Mouse (Mus musculus): ENCODE measurements at regions not wholly inside any gene's neighbourhood (a gene's known extent, or its start where the extent isn't known, plus 50 kb on each side); places are given as distances from the start of the nearest gene placed in this dataset.
"Not testable (repeated sequence)": the region's sequence is repeated elsewhere in the genome, so short reads cannot be mapped to it uniquely, and the experiment has no call there.

DNA sequence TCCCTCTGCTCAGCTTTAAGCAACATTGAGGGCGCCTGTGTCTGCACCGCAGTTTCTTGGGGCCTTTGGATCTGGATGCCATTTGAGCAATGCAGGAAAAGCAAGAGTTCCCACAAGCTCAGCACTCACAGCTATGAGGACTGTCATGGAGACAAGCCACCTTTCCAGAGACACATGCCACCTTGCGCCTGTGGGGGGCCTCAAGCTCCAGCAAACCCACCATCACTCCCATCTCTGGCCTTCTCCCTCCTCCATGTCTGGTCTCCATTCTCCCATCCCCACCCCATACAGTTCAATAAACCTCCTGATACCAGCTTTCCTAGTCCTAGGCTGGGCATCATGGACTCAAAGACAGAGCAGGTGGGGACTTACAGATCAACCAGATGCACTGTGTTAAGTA lies 97.8 kb downstream of the Wdr11 start:
- DNase-seq, result no peak

DNA sequence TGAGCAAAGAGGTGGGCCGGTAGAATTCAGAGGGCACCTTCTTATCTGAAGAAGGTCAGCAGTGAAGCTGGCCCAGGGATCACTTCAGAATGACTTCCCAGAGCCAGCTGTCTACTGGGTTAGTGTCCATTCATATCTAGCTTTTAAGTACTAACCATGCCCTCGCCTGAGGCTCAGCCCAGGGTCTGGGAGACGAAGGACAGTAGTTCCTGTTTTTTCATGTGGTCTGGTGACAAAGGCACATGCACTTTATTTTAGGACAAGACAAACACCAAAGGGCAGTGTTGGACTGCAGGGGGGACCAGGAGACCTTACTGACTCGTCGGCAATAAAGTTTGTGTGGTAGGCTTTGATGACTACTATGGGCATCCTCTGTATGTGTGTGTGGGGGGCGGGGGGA lies 99.2 kb downstream of the Wdr11 start:
- no peak for DNase-seq

DNA sequence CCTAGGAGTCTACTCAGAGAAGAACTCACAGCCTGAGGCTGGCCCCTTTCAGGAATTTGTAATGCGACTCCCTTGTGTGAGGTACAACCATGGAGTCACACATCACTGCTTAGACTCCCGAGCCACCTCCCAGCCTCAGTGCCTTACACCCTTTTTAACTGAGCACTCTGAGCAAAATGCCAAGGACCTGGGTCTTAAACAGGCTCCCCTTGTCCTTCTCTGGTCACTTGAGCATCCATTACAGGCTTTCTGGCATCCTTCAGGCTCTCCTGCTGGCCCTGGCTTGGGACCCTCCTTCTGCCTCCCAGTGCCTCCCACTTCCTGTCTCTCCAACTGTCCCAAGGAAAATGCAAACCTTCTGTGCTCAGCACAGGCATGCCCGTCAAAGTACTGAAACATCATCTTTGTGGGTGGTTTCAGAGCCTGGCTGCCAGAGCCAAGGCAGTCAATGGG lies 100.0 kb downstream of the Wdr11 start:
- DNase-seq, result no peak

DNA sequence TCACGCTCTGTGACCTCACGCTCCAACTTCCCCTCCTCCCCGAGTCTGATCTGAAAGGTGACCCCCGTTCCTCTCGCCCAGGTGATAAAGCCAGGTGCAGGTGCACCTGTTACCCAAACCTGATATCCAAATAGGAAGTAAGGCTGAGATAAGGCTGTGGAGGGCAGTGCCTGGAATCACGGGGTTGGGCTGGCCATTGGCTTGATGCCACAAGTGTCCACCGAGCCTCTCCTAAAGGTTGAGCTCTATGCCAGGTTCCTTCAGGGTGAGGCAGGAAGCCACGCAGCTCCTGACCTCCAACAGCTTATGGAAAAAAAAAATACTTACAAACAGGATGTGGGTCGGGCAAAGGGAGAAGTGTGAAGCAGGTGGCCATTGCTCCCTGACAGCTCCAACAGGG lies 102.0 kb downstream of the Wdr11 start:
- no peak for DNase-seq

DNA sequence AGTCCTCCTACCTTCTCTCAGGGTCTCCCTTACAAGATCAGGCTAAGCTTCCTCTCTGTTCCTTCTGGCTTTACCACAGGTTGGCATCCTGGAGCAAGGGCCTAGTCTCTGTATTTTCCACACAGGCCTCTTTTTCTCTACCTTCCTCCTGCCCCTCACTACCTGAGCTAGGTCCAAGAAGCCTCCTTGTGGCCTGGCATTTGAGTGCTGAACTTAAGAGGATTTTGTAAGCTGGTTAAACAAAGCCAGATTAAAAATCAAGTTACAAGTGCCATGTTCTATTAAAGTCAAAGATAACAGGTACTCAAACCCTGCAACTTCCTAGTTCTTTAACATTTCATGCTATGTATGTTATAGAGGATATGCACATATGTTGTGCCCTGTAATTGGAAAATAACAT lies 102.5 kb downstream of the Wdr11 start:
- DNase-seq, result no peak

DNA sequence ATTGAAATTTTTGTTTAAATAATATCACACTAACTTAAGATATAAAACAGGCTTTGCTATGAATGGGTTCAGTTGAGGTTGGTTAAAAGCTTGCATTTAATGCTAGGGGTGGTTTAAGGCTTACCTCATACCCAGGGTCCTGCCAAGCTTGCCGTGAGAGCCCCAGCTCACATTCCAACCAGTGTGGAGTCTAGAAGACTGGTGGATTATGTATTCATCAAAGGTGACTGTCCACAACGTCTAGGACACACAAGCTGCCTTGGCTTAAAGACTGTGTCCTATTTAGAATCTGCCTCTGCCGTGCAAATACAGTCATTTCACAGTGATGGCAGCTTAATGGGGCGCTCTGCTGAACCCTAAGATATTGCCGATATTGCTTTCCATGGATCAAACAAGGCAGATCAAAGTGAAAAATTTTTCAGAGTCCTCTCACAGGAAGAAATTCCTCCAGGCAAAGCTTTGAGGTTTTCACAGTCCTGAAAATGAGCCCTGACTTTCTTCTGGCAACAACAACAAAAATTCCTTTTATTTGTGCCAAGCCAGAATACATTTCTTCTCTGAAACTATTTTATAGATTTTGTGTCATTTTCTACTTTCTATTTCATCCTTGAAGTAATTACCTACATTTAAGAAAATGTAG lies 108.4 kb downstream of the Wdr11 start:
- DNase-seq, result no peak

DNA sequence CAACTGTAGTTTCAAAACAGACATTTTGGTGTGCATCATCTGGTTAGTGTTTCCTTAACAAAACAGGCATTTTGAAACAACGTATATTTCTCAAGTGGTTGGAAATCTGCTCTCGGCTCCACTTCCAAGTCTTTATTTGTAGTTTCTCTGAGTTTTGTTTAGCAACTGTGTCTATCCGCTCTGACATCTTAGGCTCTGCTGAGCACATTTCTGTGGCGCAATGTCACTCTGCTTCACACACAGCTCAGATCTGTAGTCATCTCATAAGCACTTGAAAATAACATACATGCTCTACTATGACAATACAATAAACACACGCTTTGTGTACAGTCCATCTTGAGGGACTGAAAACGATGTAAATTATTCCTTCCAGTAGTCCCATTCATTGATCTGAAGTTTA lies 135.9 kb downstream of the Wdr11 start:
- DNase-seq, result no peak

DNA sequence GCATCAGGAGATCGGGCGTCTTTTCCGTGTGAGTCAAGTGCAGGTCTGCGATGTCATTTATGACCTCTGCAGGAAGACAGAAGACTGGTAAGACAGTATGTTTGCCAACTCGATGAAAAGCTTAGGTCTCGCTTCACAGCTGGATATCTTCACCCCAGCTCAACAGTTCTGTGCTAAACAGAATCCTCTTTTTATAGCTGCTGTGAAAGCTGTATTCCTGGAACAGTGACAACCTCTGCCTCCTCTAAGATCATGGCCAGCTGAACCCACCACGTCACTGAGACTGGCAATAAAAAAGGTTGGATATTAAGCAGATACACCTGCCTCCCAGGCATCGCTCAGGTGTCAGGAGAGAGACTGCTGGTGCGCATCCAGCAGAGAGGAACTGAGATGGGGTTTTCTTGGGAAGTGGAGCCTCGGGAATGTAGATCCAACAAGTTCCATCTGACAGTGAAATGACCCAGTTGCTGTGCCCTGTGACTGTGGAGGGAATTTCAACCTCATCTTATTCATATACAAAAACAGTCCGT lies 138.1 kb downstream of the Wdr11 start:
- DNase-seq, result no peak

DNA sequence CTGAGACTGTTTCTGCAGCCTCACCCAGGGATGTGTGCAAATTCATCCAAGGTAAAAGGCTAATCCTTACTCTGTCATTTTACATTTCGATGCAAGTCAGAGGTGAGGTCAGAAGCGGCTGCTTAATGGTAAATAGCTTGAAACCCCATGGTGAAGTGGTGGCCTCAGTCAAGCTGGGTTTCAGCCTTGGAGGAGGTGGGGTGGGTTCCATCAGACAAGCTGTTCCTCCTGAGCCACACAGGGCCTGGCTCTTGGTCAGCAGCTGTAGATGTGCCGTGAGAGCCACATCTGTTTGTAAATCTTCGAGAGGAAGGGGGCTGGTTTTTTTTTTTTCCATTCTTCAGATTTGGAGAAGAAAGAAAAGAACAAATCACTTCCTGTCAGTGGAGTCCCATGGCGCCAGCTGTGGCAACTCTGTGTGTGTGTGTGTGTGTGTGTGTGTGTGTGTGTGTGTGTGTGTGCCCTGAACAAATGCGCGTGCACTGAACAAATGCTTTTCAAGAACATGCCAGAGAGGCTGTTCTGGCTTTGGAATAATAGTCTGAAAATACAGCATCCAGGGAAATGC lies 139.2 kb downstream of the Wdr11 start:
- no peak for DNase-seq

DNA sequence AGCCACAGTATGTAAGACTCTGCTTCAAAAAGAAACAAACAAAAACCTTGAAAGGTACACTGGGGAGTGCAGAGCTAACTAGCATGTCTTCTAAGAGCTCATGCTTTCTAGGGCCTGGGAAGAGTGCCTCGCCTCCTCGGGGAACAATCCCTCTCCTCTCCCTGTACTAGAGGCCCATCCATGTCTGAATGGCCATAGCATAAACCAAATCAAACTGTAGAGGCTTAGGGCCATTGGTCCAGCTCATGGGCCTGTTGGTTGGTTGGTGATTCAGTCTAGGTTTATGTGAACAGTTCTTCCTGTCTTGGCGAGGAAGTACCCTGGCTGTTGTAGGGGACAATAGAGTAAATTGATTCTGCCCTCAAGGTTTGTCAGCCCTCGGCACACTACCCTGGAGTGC lies 151.0 kb downstream of the Wdr11 start:
- DNase-seq, result no peak

DNA sequence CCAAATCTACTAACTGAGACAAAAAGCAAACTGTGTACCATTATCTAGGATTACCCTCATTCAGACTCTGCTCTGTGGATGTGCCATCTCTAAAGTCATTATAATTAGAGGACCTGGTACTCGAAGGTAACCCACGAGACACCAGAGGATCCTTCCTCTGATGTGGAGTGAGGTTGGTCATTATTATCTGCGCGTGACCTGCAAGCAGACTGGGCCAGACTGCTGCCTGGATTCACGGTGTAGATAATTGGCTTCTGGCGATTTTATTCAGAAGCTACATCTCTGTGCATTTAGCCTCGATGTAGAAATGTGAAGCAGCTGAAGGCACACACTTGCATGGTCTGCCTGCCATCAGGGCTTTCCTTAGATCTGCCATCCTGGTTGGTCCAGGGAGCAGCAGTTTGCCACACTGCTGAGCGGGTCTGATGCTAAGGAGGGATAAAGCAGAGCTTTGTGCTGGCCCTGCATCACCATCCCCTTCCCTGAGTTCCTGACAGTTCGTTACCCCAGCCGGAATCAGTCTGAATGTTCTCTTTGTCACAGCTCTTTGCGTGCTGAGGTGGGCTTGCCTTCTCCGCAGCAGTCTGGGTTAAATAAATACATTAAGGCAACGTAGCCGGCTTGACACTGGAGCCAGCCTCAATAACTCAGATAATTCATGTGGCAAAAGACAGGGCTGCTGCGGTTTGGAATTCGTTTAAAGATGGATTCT lies 152.4 kb downstream of the Wdr11 start:
- no peak for DNase-seq

DNA sequence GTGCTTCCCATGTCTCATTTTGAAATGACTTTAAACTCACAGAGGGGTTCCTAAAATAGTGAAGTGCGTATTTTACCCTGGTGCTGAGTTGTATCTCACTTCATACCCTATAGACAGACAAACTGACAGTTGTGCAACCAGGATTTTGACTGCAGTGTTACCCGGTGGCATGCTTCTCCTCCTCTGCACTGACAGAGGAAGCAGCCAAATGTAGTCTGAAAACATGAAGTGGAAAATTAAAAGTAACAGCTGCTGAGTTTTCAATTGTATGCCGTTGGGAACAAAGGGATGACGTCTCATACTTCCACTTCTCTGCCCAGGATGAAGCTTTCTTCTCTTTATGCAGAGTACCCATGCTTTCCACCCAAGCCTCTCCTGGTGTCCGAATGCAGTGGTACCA lies 155.0 kb downstream of the Wdr11 start:
- DNase-seq, result no peak

DNA sequence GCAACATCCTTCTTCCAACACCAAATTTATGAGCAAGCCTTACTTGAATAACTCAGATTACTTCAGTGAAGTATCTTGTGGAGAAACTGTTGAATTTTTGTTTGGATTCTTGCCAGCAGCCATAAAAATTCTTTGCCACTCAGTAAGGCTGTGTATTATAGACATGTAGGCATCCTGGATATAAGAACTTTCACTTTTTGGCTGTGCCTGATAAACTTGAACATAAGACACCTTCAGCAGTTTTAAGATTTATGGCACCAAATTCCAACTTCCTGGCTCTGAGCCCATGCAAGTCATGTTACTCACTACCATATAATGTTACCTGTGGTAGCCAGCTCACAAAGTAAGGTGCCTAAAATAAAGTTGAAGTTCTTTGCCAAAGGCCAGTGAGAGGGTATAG lies 159.3 kb downstream of the Wdr11 start:
- no peak for DNase-seq

DNA sequence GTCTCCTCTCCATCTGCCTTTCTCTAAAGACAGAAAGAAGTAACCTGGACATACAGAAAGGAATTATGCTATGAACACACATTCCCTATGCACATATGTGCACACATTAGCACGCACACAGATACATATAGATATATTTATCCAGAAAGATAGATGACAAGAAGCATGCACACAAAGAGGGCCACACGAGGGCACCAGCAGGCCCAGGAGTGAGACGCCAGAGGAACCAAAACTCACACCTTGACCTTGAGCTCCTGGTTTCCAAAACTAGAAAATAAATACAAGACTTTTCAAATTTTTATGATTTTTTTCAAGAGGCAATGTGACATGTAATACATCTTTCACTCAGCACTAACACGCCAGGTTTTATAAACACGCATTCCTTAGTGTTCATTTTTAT lies 163.1 kb downstream of the Wdr11 start:
- DNase-seq, result peak in 1 of 2 experiments; percentile 41

DNA sequence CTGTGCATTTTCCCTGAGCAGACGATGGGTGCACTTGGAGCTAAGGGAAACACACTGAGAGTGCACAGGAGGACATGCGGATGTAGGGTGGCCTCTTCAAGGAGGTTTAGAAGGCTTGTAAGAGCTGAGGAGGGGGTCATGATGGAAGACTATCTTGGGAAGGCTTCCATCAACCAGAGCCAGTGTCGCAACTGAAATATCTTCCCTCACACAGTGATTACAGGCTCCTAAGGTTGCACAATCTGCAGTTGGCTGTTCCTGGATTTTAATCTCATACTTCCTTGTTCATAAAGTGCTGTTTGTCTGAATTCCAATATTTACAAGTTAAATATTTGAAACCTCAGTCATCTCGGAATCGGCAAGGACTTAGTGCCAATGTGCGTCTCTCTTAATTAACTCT lies 164.5 kb downstream of the Wdr11 start:
- no peak for DNase-seq

DNA sequence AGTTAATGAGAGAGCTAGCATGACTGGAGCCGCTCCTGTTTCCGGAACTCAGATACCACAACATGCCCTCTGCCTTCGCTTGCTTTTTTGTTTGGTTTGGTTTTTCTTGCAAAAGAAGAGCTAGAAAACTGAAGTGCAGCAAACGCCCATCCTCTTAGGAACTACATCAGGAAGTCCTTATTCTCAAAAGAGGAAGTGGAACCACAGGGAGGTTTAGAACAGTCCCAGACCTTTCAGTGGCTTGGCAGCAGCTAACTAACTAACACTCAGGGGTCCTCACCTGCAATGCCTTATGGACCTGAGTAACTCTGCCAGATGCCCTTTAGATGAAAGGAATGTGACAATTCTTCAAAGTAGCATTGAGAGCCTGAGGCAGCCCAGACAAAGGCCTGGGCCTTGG lies 168.2 kb downstream of the Wdr11 start:
- peak in 1 of 2 experiments; percentile 32 for DNase-seq

DNA sequence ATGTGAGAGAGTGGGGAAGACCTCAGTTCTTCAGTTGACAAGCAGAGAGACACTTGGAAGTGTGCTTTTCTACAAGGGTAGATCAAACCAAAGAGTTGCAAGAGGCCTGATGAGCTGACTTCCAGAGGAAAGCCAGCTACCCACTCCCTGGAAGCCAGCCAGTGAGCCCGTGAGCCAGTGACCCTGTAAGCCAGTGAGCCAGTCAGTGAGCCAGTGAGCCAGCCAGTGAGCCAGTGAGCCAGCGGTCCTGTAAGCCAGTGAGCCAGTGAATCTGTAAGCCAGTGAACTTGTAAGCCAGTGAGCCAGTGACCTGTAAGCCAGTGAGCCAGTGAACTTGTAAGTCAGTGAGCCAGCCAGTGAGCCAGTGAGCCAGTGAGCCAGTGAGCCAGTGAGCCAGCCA lies 168.7 kb downstream of the Wdr11 start:
- DNase-seq, result no peak

DNA sequence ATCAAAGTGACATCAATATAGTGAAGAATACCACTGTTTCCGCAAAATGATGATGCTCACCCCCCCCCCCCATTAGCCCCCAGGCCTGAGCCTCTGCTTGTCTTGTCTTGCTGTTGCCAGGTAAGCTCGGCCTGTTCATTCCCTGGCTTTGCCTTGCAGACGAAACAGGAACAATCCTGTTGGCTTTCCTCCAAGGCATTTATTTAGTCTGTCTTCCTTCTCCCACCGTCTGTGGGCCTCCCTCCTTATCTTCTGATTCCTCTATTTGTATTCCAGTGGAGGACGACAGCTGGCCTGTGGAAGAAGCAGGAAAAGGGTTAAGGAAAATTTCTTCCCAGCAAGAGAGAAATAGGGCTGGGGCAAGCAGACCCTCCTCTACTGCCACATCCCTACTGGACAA lies 172.1 kb downstream of the Wdr11 start:
- DNase-seq, result no peak

DNA sequence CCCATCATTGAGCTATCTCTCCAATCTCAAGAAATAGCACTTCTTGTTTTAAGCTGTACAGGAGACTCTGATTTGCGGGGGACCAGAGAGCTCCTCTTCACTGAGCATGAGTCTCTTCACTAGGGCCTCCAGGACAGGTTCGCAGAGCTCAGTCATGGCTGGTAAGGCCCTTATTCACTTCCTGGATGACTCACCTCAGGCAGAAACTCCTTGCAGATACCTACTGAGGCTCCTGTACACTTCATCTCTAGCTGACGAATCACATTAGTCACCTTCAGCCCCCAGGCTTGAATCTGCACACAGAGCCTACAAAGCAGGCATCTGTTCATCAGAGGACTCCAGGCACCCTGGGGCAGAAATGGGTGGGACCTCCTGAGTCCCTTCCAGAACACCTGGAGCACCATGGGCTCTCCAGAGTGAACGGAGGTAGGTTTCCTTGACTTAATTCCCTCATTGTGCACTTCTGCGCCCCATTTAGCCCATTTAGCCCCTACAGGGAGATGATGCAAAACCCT lies 172.8 kb downstream of the Wdr11 start:
- no peak for DNase-seq

DNA sequence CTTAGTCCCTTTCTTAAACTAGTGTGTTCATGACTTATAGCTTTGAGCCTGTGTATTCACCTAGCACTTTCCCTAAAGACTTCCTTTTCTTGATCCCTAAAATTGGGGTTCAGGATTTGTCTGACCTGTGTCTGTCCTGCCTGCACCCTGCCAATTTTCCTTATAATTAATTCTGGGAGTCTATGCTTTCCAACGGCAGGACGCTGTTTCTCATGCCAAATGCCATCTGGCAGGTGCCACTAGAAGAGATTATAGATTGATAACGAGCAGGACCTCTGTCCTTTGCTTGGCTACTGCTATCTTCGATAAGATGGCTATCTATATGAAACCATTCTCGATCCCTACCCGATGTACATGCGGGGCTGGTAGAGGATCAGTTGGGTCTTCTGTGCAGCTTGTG lies 174.0 kb downstream of the Wdr11 start:
- no peak for DNase-seq

DNA sequence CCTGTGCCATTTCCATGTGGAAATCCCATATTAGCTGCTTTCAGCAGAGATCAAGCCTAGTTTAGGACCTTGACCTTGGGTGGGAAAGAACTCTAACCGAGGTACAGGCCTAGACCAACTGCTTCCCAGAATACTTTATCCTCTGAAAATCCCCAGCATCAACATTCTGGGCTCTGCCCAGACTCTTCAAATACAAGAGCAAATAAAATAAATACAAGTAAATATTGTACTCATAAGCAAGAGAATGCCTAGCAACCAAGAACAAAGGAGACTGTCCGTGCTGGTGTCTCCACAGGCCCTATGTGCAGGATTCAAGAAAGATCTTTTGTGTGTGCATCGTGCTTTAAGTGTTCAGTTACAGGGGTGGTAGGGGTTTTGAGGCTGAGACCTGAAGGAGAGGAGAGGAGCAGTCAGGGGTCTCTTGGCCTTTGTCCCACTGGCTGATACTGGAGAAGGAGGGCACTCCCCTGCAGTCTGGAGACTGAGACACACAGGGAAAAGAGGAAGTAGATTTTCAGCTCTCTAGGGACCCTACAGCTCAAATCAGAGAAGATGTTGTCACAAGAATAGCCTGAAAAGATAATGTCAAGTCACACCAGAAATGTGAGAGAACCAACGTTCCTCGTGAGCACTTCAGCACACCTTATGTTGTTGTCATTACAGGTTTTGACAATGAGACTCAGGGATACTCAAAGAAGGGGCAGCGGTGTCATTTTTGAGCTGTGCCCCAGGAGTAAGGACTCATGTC lies 174.6 kb downstream of the Wdr11 start:
- no peak for DNase-seq

DNA sequence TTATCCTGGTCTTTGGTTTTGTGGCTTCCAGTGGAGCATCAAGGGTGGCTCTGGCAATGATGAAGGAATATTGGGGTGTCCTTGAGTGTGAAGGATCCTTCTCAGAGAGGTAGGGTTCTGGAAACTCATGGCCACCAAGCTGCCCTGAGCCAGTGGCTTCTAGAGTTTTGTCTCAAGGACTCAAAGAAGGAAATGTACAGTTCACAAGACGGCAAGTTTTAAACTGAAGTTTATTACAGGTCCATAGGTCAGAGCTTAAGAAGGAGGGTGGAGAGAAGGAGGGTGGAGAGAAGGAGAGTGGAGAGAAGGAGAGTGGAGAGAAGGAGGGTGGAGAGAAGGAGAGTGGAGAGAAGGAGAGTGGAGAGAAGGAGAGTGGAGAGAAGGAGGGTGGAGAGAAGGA lies 178.0 kb downstream of the Wdr11 start:
- DNase-seq, result not testable (repeated sequence)

DNA sequence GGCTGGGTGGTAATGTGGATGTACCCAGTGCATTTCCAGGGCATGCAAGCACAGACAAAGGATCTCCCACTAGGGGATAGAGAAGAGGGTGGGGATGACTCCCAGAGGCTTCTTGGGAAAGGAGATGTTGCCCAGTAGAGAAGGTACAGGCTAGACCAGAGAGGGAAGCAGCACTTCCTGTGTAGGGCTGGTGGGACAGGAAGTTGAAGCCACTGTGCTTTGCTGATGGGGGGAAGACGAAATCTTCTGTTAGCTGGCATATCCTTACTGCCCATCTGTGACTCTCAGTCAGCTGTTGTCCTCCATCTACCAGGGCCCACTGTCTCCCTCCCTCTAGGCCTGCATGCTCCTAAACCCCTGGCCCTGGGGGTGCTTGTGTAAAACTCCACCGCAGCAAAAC lies 180.2 kb downstream of the Wdr11 start:
- no peak for DNase-seq

All from spleen, adult 18-20 months (tissue).